Mouse (Mus musculus): ENCODE results near the gene Lrp8. TPM values are rescaled to one million over a fixed set of nuclear protein-coding genes. Genes with fewer than 3 reads are reported as not detected.
A peak's percentile ranks its signal among the peaks of the same experiment; 100 is the strongest.

Lrp8 gene
- polyA plus RNA-seq, 1 experiment from 2014 or later, result 0.99 TPM

DNA sequence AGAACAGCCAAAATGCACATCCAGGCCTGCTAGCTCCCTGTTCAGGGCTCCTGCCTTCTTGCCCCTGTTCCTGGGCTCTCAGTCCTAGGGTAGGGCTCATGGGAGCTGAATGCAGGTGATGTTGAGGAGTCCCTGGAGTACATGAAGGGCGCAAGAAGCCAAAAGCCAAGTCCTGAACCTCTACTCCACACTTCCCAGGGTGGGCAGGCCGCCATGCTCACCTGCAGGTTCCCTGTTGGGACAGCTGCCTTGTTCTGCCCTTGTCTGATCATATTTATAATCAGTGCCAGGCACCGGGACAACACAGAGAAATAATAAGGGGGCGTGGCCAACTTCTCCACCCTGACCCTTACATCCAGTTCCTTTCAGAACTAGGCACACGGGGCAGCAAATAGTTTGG is 31.5 kb downstream of the Lrp8 start:
- no peak for ATAC-seq
- WGBS, result 76% methylated on average over 5 of the region's 5 CpGs
- no peaks in the 10 kb centered on the region for H3K9me3 ChIP-seq (ENCODE audit: control insufficient read depth, low read length)
- H3K4me2 ChIP-seq (ENCODE audit: low read depth, low read length), result no peak overlapping the region
- H3K4me3 ChIP-seq (ENCODE audit: low read length), result no peak overlapping the region
- no peaks in the 10 kb centered on the region for H3K36me3 ChIP-seq (ENCODE audit: control insufficient read depth, insufficient read depth, low read length)
- no peak overlapping the region for H3K9ac ChIP-seq (ENCODE audit: low read depth, low read length)
- no peak overlapping the region for H3K27ac ChIP-seq (ENCODE audit: low read length)
- H3K27me3 ChIP-seq (replicated peaks; ENCODE audit: control insufficient read depth, insufficient read depth, low read length), result no peaks in the 10 kb centered on the region
- peaks cover 14% of the 10 kb centered on the region; the same call in 1 of the 2 replicates for H3K4me1 ChIP-seq (ENCODE audit: control insufficient read depth, insufficient read depth, low read length)

DNA sequence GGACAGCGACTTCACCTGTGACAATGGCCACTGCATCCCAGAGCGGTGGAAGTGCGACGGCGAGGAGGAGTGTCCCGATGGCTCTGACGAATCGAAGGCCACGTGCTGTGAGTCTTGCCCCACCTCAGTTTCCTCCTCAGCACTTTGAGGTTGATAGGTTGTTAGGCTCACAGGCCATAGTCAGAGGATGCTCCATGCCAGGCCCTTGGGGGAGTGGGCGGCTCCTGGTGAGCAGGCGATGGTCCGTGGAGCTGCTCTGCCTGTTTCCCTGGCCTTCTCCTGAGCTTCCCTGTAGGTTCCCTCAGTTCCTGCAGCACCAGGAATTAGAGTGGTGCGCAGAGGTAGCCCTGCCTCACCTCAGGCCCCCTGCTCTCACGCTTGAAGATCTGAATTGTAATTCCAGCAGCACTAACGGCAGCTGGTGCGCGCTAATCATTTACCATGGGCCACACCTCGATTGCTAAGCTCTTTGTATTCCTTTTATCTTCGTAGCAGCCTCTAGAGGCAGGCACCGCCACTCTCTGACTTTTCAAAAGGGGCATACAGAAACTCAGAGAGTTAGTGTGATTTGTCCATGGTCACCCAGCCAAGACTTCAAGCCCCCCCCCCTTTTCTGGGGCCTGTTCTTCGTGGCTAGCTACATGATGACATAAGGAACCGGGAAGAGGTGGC is 32.7 kb downstream of the Lrp8 start:
- Histone ChIP-seq H3K4me1 (ENCODE audit: control insufficient read depth, insufficient read depth, low read length) (peaks cover 10% of the 10 kb centered on the region; the same call in 1 of the 2 replicates), H3K4me3 (ENCODE audit: low read length) (no peak overlapping the region), H3K9ac (ENCODE audit: low read depth, low read length) (no peak overlapping the region), H3K36me3 (ENCODE audit: control insufficient read depth, insufficient read depth, low read length) (no peaks in the 10 kb centered on the region), H3K4me2 (ENCODE audit: low read depth, low read length) (peak overlapping the region; percentile 39), H3K9me3 (ENCODE audit: control insufficient read depth, low read length) (no peaks in the 10 kb centered on the region), H3K27ac (ENCODE audit: low read length) (no peak overlapping the region), H3K27me3 (replicated peaks; ENCODE audit: control insufficient read depth, insufficient read depth, low read length) (no peaks in the 10 kb centered on the region)
- WGBS, result 39% methylated on average over 22 of the region's 22 CpGs
- ATAC-seq, result peak; percentile 80

- Histone ChIP-seq H3K27me3 (replicated peaks; ENCODE audit: control insufficient read depth, insufficient read depth, low read length) (no peaks in the 10 kb centered on the region), H3K9me3 (ENCODE audit: control insufficient read depth, low read length) (no peaks in the 10 kb centered on the region), H3K4me1 (ENCODE audit: control insufficient read depth, insufficient read depth, low read length) (peaks cover 10% of the 10 kb centered on the region; the same call in 1 of the 2 replicates), H3K4me3 (ENCODE audit: low read length) (no peak overlapping the region), H3K27ac (ENCODE audit: low read length) (no peak overlapping the region), H3K4me2 (ENCODE audit: low read depth, low read length) (0 out of 2 replicates have a peak overlapping the region, but pooled peaks have one; percentile 39), H3K36me3 (ENCODE audit: control insufficient read depth, insufficient read depth, low read length) (no peaks in the 10 kb centered on the region), H3K9ac (ENCODE audit: low read depth, low read length) (no peak overlapping the region; the same call in 1 of the 2 replicates)
- no peak for ATAC-seq
- 61% methylated on average over 5 of the region's 5 CpGs for WGBS
Measured at GRCm38 (mm10) chr4:107835508-107835909, 33.4 kb downstream of the Lrp8 start.

- peaks cover 10% of the 10 kb centered on the region; the same call in 1 of the 2 replicates for H3K4me1 ChIP-seq (ENCODE audit: control insufficient read depth, insufficient read depth, low read length)
- H3K36me3 ChIP-seq (ENCODE audit: control insufficient read depth, insufficient read depth, low read length), result no peaks in the 10 kb centered on the region
- H3K27me3 ChIP-seq (replicated peaks; ENCODE audit: control insufficient read depth, insufficient read depth, low read length), result no peaks in the 10 kb centered on the region
- H3K27ac ChIP-seq (ENCODE audit: low read length), result no peak overlapping the region
- no peak overlapping the region for H3K4me3 ChIP-seq (ENCODE audit: low read length)
- no peaks in the 10 kb centered on the region for H3K9me3 ChIP-seq (ENCODE audit: control insufficient read depth, low read length)
- no peak overlapping the region for H3K4me2 ChIP-seq (ENCODE audit: low read depth, low read length)
- ATAC-seq, result no peak
- H3K9ac ChIP-seq (ENCODE audit: low read depth, low read length), result no peak overlapping the region
- 72% methylated on average over 5 of the region's 5 CpGs for WGBS
Measured at GRCm38 (mm10) chr4:107836758-107837157, 34.7 kb downstream of the Lrp8 start.

- Histone ChIP-seq H3K9me3 (ENCODE audit: control insufficient read depth, low read length) (no peaks in the 10 kb centered on the region), H3K4me3 (ENCODE audit: low read length) (no peak overlapping the region), H3K4me1 (ENCODE audit: control insufficient read depth, insufficient read depth, low read length) (peaks cover 10% of the 10 kb centered on the region; the same call in 1 of the 2 replicates), H3K36me3 (ENCODE audit: control insufficient read depth, insufficient read depth, low read length) (no peaks in the 10 kb centered on the region), H3K27me3 (replicated peaks; ENCODE audit: control insufficient read depth, insufficient read depth, low read length) (no peaks in the 10 kb centered on the region), H3K4me2 (ENCODE audit: low read depth, low read length) (no peak overlapping the region), H3K9ac (ENCODE audit: low read depth, low read length) (no peak overlapping the region), H3K27ac (ENCODE audit: low read length) (no peak overlapping the region)
- WGBS, result 79% methylated on average over 3 of the region's 3 CpGs
- no peak for ATAC-seq
Measured at GRCm38 (mm10) chr4:107837910-107838309, 35.8 kb downstream of the Lrp8 start.

DNA sequence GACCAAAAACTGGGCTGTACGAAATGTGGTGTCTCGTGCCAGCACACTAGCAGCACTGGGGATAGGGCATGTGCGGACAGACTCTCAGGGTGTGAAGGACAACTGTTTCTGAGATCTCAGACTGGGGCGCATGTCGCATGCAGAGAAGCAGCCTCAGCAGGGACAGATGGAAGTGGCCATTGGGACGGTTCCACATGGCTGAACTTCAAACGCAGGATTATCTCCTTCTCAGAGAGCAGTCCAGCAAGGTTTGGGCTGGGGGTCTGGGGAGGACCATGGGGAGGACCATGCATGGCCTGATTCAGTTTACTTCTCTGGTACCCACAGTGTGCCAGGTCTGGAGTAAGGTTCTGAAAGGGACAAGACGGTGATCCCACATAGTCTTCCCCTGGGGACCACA is 41.6 kb downstream of the Lrp8 start:
- 86% methylated on average over 8 of the region's 8 CpGs for WGBS
- Histone ChIP-seq H3K4me3 (ENCODE audit: low read length) (no peak overlapping the region), H3K9ac (ENCODE audit: low read depth, low read length) (no peak overlapping the region), H3K4me2 (ENCODE audit: low read depth, low read length) (no peak overlapping the region), H3K27me3 (replicated peaks; ENCODE audit: control insufficient read depth, insufficient read depth, low read length) (peaks cover 11% of the 10 kb centered on the region), H3K4me1 (ENCODE audit: control insufficient read depth, insufficient read depth, low read length) (no peaks in the 10 kb centered on the region; the same call in 1 of the 2 replicates), H3K36me3 (ENCODE audit: control insufficient read depth, insufficient read depth, low read length) (no peaks in the 10 kb centered on the region), H3K27ac (ENCODE audit: low read length) (no peak overlapping the region), H3K9me3 (ENCODE audit: control insufficient read depth, low read length) (no peaks in the 10 kb centered on the region)
- no peak for ATAC-seq

DNA sequence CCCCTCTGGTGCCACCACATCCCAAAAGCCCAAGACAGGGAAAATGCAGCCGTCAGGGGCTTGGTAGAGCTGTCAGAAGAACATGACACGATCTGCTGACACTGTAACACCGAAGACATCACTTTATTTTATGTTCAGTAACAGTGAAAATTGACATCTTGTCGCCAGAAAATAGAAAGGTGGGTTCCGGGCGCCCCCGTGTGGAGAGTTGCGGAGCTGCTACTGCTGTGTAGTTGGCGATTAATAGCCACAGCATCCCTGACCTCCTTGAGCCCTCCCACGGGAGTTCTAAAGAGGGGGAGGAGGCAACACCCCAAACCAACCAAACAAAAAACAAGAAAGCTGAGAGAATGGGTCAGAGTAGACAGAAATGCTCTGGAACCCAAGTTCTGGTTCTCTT is 42.9 kb downstream of the Lrp8 start:
- H3K27ac ChIP-seq (ENCODE audit: low read length), result no peak overlapping the region
- no peaks in the 10 kb centered on the region; the same call in 1 of the 2 replicates for H3K4me1 ChIP-seq (ENCODE audit: control insufficient read depth, insufficient read depth, low read length)
- ATAC-seq, result 0 out of 2 replicates have a peak, but pooled peaks have one; percentile 24
- no peak overlapping the region for H3K4me3 ChIP-seq (ENCODE audit: low read length)
- H3K36me3 ChIP-seq (ENCODE audit: control insufficient read depth, insufficient read depth, low read length), result no peaks in the 10 kb centered on the region
- 4% methylated on average over 10 of the region's 10 CpGs for WGBS
- no peak overlapping the region for H3K9ac ChIP-seq (ENCODE audit: low read depth, low read length)
- no peak overlapping the region for H3K4me2 ChIP-seq (ENCODE audit: low read depth, low read length)
- H3K9me3 ChIP-seq (ENCODE audit: control insufficient read depth, low read length), result no peaks in the 10 kb centered on the region
- peaks cover 11% of the 10 kb centered on the region for H3K27me3 ChIP-seq (replicated peaks; ENCODE audit: control insufficient read depth, insufficient read depth, low read length)

GRCm38 (mm10) chr4:107846795-107847194 is 44.7 kb downstream of the Lrp8 start:
- no peaks in the 10 kb centered on the region; the same call in 1 of the 2 replicates for H3K4me1 ChIP-seq (ENCODE audit: control insufficient read depth, insufficient read depth, low read length)
- H3K9me3 ChIP-seq (ENCODE audit: control insufficient read depth, low read length), result no peaks in the 10 kb centered on the region
- peaks cover 11% of the 10 kb centered on the region for H3K27me3 ChIP-seq (replicated peaks; ENCODE audit: control insufficient read depth, insufficient read depth, low read length)
- H3K4me3 ChIP-seq (ENCODE audit: low read length), result no peak overlapping the region
- no peaks in the 10 kb centered on the region for H3K36me3 ChIP-seq (ENCODE audit: control insufficient read depth, insufficient read depth, low read length)
- 67% methylated on average over 7 of the region's 7 CpGs for WGBS
- no peak overlapping the region for H3K27ac ChIP-seq (ENCODE audit: low read length)
- H3K4me2 ChIP-seq (ENCODE audit: low read depth, low read length), result no peak overlapping the region
- no peak overlapping the region for H3K9ac ChIP-seq (ENCODE audit: low read depth, low read length)
- no peak for ATAC-seq

- no peak overlapping the region for H3K4me2 ChIP-seq (ENCODE audit: low read depth, low read length)
- no peak for ATAC-seq
- H3K4me3 ChIP-seq (ENCODE audit: low read length), result no peak overlapping the region
- no peak overlapping the region for H3K9ac ChIP-seq (ENCODE audit: low read depth, low read length)
- peaks cover 11% of the 10 kb centered on the region for H3K27me3 ChIP-seq (replicated peaks; ENCODE audit: control insufficient read depth, insufficient read depth, low read length)
- H3K9me3 ChIP-seq (ENCODE audit: control insufficient read depth, low read length), result no peaks in the 10 kb centered on the region
- H3K4me1 ChIP-seq (ENCODE audit: control insufficient read depth, insufficient read depth, low read length), result no peaks in the 10 kb centered on the region; the same call in 1 of the 2 replicates
- H3K36me3 ChIP-seq (ENCODE audit: control insufficient read depth, insufficient read depth, low read length), result no peaks in the 10 kb centered on the region
- WGBS, result 76% methylated on average over 5 of the region's 5 CpGs
- no peak overlapping the region for H3K27ac ChIP-seq (ENCODE audit: low read length)
Measured at GRCm38 (mm10) chr4:107848546-107848945, 46.5 kb downstream of the Lrp8 start.

Data from intestine, embryonic 16.5 days (tissue).